Mouse (Mus musculus) gonadal fat pad, adult 2 months (tissue): ENCODE measurements around the gene Hist1h4m. TPM values are rescaled to one million over a fixed set of nuclear protein-coding genes. Genes with fewer than 3 reads are reported as not detected.
A peak's percentile ranks its signal among the peaks of the same experiment; 100 is the strongest.
"Not testable (repeated sequence)": the region's sequence is repeated elsewhere in the genome, so short reads cannot be mapped to it uniquely, and the experiment has no call there.

Experiments
- DNase-seq: peaks from one replicate; pipeline ENCODE4 v3.0.0-alpha.2; 2012; ENCODE audit warnings: low read depth
- polyA plus RNA-seq: library from polyadenylated mRNA; depleted of rRNA; stranded (reverse); fragments of >200 nt; gene quantifications from 2 replicates; pipeline ENCODE4 v1.2.3, GENCODE M21; 2012; rRNA removed

Gene Hist1h4m
- polyA plus RNA-seq, result not detected in 2 replicates

GRCm38 (mm10) chr13:21811539-21811938 is at the start of gene Hist1h4m:
TSS of gene Hist1h4m (plus strand) at chr13:21811746.
- DNase-seq, result not testable (repeated sequence)

GRCm38 (mm10) chr13:21778814-21779766 is 32.5 kb upstream of the Hist1h4m start:
- DNase-seq, result no peak

- no peak for DNase-seq
Measured at GRCm38 (mm10) chr13:21779767-21780731, 31.5 kb upstream of the Hist1h4m start, which contains the start of gene Hist1h1b. TSS of gene Hist1h1b (minus strand) at chr13:21780625.

GRCm38 (mm10) chr13:21781021-21781555 is 30.5 kb upstream of the Hist1h4m start:
- DNase-seq, result no peak

- no peak for DNase-seq
Measured at GRCm38 (mm10) chr13:21781639-21782038, 29.9 kb upstream of the Hist1h4m start.

GRCm38 (mm10) chr13:21782361-21783254 is 28.9 kb upstream of the Hist1h4m start:
- not testable (repeated sequence) for DNase-seq

- no peak for DNase-seq
Measured at GRCm38 (mm10) chr13:21783255-21783617, 28.3 kb upstream of the Hist1h4m start, which contains the start of gene Hist1h3i. TSS of gene Hist1h3i (minus strand) at chr13:21783370.

GRCm38 (mm10) chr13:21783734-21784161 is 27.8 kb upstream of the Hist1h4m start:
- DNase-seq, result no peak

- DNase-seq, result no peak
Measured at GRCm38 (mm10) chr13:21784311-21784710, 27.2 kb upstream of the Hist1h4m start.

GRCm38 (mm10) chr13:21786189-21786898 is 25.2 kb upstream of the Hist1h4m start:
- no peak for DNase-seq

- peak; percentile 94 for DNase-seq
Measured at GRCm38 (mm10) chr13:21786899-21787629, 24.5 kb upstream of the Hist1h4m start, which contains the start of the genes Hist1h2an and Hist1h2bp. TSS of gene Hist1h2an (minus strand) at chr13:21787218. TSS of gene Hist1h2bp (plus strand) at chr13:21787461.

- DNase-seq, result no peak
Measured at GRCm38 (mm10) chr13:21787760-21788593, 23.6 kb upstream of the Hist1h4m start.

GRCm38 (mm10) chr13:21789925-21790324 is 21.6 kb upstream of the Hist1h4m start:
- DNase-seq, result no peak

GRCm38 (mm10) chr13:21790601-21791283 is 20.8 kb upstream of the Hist1h4m start:
- no peak for DNase-seq

- DNase-seq, result no peak
Measured at GRCm38 (mm10) chr13:21795584-21795983, 16.0 kb upstream of the Hist1h4m start.

GRCm38 (mm10) chr13:21797163-21797562 is 14.4 kb upstream of the Hist1h4m start:
- DNase-seq, result not testable (repeated sequence)

- not testable (repeated sequence) for DNase-seq
Measured at GRCm38 (mm10) chr13:21803058-21803457, 8.5 kb upstream of the Hist1h4m start.
